Mouse (Mus musculus) kidney, adult 2 months (tissue): ENCODE data around the gene Cmss1. TPM values are rescaled to one million over a fixed set of nuclear protein-coding genes. Genes with fewer than 3 reads are reported as not detected.

Experiments
- DNase-seq: peaks from one replicate; pipeline ENCODE4 v3.0.0; 2021
- H3K27ac ChIP-seq: fragments of 200-500 bp; 2 replicates; pipeline ENCODE4 v1.5.1; 2012; ENCODE audit warnings: low read depth, low read length, control low read depth, inconsistent platforms; ENCODE audit not compliant: insufficient read depth
- H3K27me3 ChIP-seq: fragments of 200-500 bp; replicated peaks from 2 replicates; pipeline ENCODE4 v1.6.1; 2012; ENCODE audit warnings: mild to moderate bottlenecking, moderate library complexity, low read length, inconsistent platforms; ENCODE audit not compliant: control insufficient read depth, insufficient read depth
- H3K36me3 ChIP-seq: fragments of 200-500 bp; 2 replicates; pipeline ENCODE4 v1.6.1; 2012; ENCODE audit warnings: mild to moderate bottlenecking, moderate library complexity, low read length, inconsistent platforms; ENCODE audit not compliant: control insufficient read depth, insufficient read depth
- H3K4me1 ChIP-seq: fragments of 200-500 bp; 2 replicates; pipeline ENCODE4 v1.6.1; 2011; ENCODE audit warnings: low read length; ENCODE audit not compliant: control insufficient read depth, insufficient read depth
- H3K4me3 ChIP-seq: fragments of 200-500 bp; 2 replicates; pipeline ENCODE4 v1.5.1; 2011; ENCODE audit warnings: mild to moderate bottlenecking, low read depth, low read length, control low read depth; ENCODE audit not compliant: insufficient read depth
- CTCF ChIP-seq: fragments of 200-500 bp; conservative IDR thresholded peaks from 2 replicates; pipeline ENCODE4 v1.5.1; 2011; ENCODE audit warnings: low read depth, mild to moderate bottlenecking, control low read depth, low read length, moderate library complexity, mixed read lengths; ENCODE audit not compliant: insufficient read depth, insufficient read length
- POLR2A ChIP-seq: fragments of 200-500 bp; IDR thresholded peaks from one replicate; pipeline ENCODE4 v1.6.1; 2011; ENCODE audit warnings: low read depth, low read length, control low read depth
- WGBS: fragments of 180-500 bp; shearing (Covaris S2); methylation state at CpG from one replicate; pipeline ENCODE4 v1.1.7; 2018; 5-methylcytosine and 5-hydroxymethylcytosine counted together
- polyA plus RNA-seq: library from polyadenylated mRNA; depleted of rRNA; stranded (reverse); fragments of >200 nt; gene quantifications from 2 replicates; pipeline ENCODE4 v1.2.3, GENCODE M21; 2012

Gene Cmss1
- polyA plus RNA-seq, 1 experiment: 7.2 TPM

GRCm38 (mm10) chr16:57502761-57503160, 103.9 kb downstream of the Cmss1 start:
- Histone ChIP-seq H3K4me3 (no peak overlapping the region), H3K27me3 (no peaks in the 10 kb centered on the region), H3K36me3 (no peaks in the 10 kb centered on the region), H3K27ac (no peak overlapping the region), H3K4me1 (no peaks in the 10 kb centered on the region)
- no peak for TF ChIP-seq POLR2A
- no peak for TF ChIP-seq CTCF
- WGBS: 76% methylated on average over 5 of the region's 5 CpGs
- no peak for DNase-seq

GRCm38 (mm10) chr16:57502230-57502629, 104.4 kb downstream of the Cmss1 start:
- no peaks in the 10 kb centered on the region for H3K36me3 ChIP-seq
- H3K27ac ChIP-seq: no peak overlapping the region
- peak; percentile 33 for DNase-seq
- no peaks in the 10 kb centered on the region for H3K4me1 ChIP-seq
- no peak overlapping the region for H3K4me3 ChIP-seq
- H3K27me3 ChIP-seq: no peaks in the 10 kb centered on the region
- WGBS: 45% methylated on average over 2 of the region's 2 CpGs
- no peak for TF ChIP-seq CTCF
- TF ChIP-seq POLR2A: no peak

GRCm38 (mm10) chr16:57500851-57501250, 105.8 kb downstream of the Cmss1 start:
- no peak for DNase-seq
- WGBS: 45% methylated on average over 3 of the region's 3 CpGs
- Histone ChIP-seq H3K36me3 (no peaks in the 10 kb centered on the region), H3K4me1 (no peaks in the 10 kb centered on the region), H3K27ac (no peak overlapping the region), H3K4me3 (no peak overlapping the region), H3K27me3 (no peaks in the 10 kb centered on the region)
- TF ChIP-seq CTCF: no peak
- no peak for TF ChIP-seq POLR2A

GRCm38 (mm10) chr16:57496437-57497173, 110.1 kb downstream of the Cmss1 start:
- Histone ChIP-seq H3K36me3 (no peaks in the 10 kb centered on the region), H3K4me1 (no peaks in the 10 kb centered on the region), H3K27me3 (no peaks in the 10 kb centered on the region), H3K27ac (no peak overlapping the region), H3K4me3 (no peak overlapping the region)
- WGBS: 90% methylated on average over 10 of the region's 10 CpGs
- no peak for DNase-seq
- TF ChIP-seq POLR2A (no peak), CTCF (no peak)

GRCm38 (mm10) chr16:57495476-57496203, 111.0 kb downstream of the Cmss1 start:
- H3K4me1 ChIP-seq: no peaks in the 10 kb centered on the region
- H3K4me3 ChIP-seq: no peak overlapping the region
- 79% methylated on average over 10 of the region's 10 CpGs for WGBS
- no peak overlapping the region for H3K27ac ChIP-seq
- no peaks in the 10 kb centered on the region for H3K36me3 ChIP-seq
- DNase-seq: no peak
- TF ChIP-seq POLR2A: no peak
- TF ChIP-seq CTCF: no peak
- H3K27me3 ChIP-seq: no peaks in the 10 kb centered on the region

GRCm38 (mm10) chr16:57491853-57492252, 114.8 kb downstream of the Cmss1 start:
- no peak for TF ChIP-seq CTCF
- TF ChIP-seq POLR2A: no peak
- Histone ChIP-seq H3K4me1 (no peaks in the 10 kb centered on the region), H3K4me3 (no peak overlapping the region), H3K36me3 (no peaks in the 10 kb centered on the region), H3K27ac (no peak overlapping the region), H3K27me3 (no peaks in the 10 kb centered on the region)
- DNase-seq: no peak
- 81% methylated on average over 4 of the region's 4 CpGs for WGBS

GRCm38 (mm10) chr16:57490691-57491090, 116.0 kb downstream of the Cmss1 start:
- Histone ChIP-seq H3K4me3 (no peak overlapping the region), H3K36me3 (no peaks in the 10 kb centered on the region), H3K27me3 (no peaks in the 10 kb centered on the region), H3K4me1 (no peaks in the 10 kb centered on the region), H3K27ac (no peak overlapping the region)
- no peak for DNase-seq
- no peak for TF ChIP-seq POLR2A
- no peak for TF ChIP-seq CTCF
- WGBS: 95% methylated on average over 8 of the region's 8 CpGs
